Mouse (Mus musculus): ENCODE measurements around the gene Ptk7.

DNA sequence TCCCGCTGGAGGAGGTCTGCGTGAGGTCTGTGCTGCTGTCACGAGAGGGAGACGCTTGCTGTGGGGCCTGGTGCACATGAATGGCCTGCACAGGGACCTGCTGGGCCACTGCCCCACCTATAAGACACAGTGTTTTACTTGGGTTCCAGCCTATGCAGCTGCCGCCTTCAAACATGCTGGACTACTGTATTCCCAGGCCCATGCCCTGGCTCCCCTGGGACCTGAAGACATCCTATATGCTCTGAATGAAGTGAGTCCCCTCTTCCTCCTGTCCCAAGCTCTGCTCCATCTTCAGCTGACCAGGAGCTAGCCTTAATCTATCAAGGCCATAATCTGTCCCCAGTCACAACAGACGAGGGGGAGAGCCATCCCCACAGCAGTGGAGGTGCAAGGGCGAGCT lies 78.4 kb downstream of the Ptk7 start:
- TF ChIP-seq CTCF (IDR thresholded peaks at IDR 0.05; ENCODE audit: borderline replicate concordance, control insufficient read depth, extremely low read depth, insufficient read depth, low read length, poor library complexity) (no peak), POLR2A (IDR thresholded peaks at IDR 0.05; ENCODE audit: control insufficient read depth, extremely low read depth, insufficient read depth, low read length, poor library complexity) (no peak)
